In genomic region chr11:93005991-93006390, GRCm38 (mm10) we compare ENCODE assay signal across 15 mouse cellular contexts.
"Had no signal": no experiment of that assay in that cellular context is flagged by ENCODE, and none has a peak within 500 bp of the region (broad histone marks: within the 10 kb centered on the region; RNA-seq: fewer than 3 reads in every experiment).

No protein-coding gene starts in this region.

- H3K9ac ChIP-seq: limb, embryonic 13.5 days; liver, embryonic 15.5 days; neural tube, embryonic 15.5 days had no signal

- H3K4me2 ChIP-seq: limb, embryonic 13.5 days; liver, embryonic 15.5 days; neural tube, embryonic 15.5 days had no signal

- H3K27me3 ChIP-seq: limb, embryonic 13.5 days; liver, embryonic 15.5 days; neural tube, embryonic 15.5 days had no signal

- H3K36me3 ChIP-seq: limb, embryonic 13.5 days; liver, embryonic 15.5 days; neural tube, embryonic 15.5 days had no signal

- H3K4me1 ChIP-seq: limb, embryonic 13.5 days; liver, embryonic 15.5 days; neural tube, embryonic 15.5 days had no signal

- H3K9me3 ChIP-seq: limb, embryonic 13.5 days; liver, embryonic 15.5 days; neural tube, embryonic 15.5 days had no signal

- H3K27ac ChIP-seq: kidney, postnatal 0 days; limb, embryonic 13.5 days; liver, embryonic 15.5 days; neural tube, embryonic 15.5 days had no signal

- H3K4me3 ChIP-seq: limb, embryonic 13.5 days; liver, embryonic 15.5 days; myocyte; neural tube, embryonic 15.5 days had no signal

- ATAC-seq: lung, postnatal 0 days had no signal

- DNase-seq: kidney, adult 11 months; kidney, adult 9 months; kidney, postnatal 36 days; layer of hippocampus, adult 9-11 months; layer of hippocampus, postnatal 36 days; lung, adult 2 months; lung, postnatal 36 days; midbrain, embryonic 14.5 days; thymus, postnatal 36 days had no signal
